Mouse (Mus musculus): ENCODE measurements around the gene Mup4.
"Not testable (repeated sequence)": the region's sequence is repeated elsewhere in the genome, so short reads cannot be mapped to it uniquely, and the experiment has no call there.

The Mup4 gene

DNA sequence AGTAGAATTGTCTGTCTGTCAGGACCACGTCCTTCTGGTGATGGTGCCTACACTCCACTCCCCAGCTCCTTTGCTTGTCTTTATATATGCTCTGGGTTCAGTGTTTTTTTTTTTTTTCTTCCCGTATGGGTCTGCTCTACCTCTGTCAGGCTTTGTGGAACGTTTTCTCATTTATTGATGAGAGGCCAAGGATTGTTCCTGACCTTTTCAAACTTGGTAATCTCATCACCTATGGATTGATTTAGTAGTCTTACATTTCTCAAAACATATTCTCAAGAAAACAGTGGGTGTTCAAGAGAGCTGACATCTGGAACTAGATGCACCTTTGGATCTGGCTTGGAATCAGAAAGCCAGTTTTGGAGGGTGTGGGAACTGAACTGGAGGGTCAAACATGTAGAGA is at the start of gene Mup4:
TSS of gene Mup4 (minus strand) at position 101 of the 400 bp plus-strand sequence.
- DNase-seq, result no peak

DNA sequence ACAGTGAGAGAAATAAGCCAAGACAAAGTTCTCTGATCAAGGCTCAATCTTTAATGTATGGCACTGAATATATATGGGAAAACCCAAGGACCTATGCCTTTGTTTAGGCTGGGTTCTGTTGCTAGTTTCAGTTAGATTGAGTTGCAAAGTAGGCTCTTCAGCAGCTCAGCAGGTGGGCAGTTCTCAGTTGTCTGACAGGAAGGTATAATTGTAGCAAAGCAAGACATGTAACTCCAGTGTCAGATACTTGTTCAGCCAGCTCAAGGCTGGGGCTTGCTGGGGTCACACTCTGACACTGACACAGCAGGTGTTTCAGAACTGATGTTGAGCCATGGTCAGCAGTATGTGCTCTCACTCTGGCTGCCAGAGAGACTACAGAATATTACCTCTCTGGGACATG is 37.4 kb upstream of the Mup4 start:
- DNase-seq, result not testable (repeated sequence)

DNA sequence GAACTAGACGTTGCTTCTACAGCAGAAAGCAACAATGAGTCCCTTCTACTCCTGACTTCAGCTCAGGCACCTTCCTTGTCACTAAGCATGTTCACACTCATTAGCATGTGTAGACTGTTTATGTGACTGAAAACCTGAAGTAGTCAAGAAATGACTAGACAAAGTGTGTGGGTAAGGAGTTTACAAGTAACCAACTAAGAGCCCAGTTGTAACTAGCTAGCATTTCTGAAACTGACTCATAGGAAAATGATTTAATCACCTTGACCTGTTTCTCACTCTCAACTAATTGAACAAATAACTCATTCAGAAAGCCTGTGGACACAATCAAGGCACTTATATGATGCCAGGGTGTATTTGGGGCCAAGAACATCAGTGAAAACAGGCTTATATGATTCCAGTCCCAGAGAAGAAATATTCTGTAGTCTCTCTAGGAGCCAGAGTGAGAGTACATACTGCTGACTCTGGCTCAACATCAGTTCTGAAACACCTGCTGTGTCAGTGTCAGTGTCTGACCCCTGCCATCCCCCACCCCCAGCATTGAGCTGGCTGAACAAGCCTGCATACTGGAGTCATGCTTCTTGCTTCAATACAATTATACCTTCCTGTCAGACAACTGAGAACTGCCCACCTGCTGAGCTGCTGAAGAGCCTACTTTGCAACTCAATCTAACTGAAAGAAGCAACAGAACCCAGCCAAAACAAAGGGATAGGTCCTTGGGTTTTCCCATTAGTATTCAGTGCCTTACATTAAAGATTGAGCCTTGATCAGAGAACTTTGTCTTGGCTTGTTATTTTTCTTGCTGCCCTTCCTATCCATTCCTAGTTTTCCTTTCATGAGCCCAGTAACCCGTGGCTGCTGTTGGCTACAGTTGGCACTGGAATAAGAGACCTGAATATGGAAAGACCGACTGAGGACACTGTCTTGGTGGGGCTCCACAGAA is 3.2 kb upstream of the Mup4 start, which contains the start of gene Mup6:
TSS of gene Mup6 (plus strand) at position 890 of the 940 bp plus-strand sequence.
- DNase-seq, result no peak

DNA sequence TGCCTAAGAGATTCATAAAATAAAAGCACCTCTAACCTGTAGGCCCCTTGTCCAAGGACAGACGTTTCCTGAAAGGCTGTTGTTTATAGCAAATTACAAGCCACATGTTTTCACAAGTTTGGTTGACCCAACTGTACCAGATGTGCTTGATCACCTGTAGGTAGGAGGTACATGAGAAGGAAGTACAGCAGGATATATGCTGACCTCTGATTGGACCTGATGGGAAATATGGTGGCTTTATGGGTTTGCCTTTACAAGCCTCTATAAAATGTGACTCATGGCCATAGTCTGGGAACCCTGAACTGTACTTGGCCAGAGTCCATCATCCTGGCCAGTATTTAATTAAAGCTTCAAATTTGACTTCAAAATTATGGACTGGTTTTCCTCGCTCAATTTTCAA is 23.0 kb downstream of the Mup4 start:
- DNase-seq, result peak; percentile 51

DNA sequence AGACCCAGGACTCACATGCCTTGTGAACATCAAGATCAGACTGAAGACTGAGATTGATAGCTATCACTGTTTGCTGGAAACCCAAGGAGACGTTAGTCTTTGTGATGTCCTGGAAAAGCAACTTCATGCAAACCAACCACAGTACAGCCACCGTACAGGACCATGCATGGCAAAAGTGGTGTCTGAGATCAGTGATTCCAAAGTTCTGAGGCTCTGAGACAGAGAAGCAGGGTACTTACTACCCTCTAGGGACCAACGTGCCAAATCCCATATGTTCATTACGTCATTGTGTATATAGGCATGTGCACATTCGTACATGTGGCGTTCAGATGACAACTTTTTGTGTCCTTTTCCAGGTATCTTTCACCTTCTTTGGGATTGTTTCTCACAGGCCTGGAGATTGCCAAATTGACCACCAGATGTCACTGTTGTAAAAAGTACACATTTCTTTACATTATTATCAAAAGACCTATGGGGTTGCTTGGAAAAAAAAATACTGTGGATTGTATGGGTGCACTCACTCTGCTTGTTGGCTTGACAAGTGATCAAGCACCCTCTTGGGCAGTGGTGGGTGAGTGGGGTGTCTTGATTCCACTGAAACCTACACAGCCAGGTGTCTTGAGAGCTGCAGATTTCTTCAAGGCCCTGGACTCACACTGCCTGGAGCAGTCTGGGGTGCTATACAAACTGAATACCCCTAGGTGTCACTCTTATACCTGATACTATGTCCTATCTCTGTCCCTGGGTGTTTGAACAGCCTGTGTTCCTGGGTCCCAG is 27.8 kb downstream of the Mup4 start:
- peak; percentile 56 for DNase-seq

DNA sequence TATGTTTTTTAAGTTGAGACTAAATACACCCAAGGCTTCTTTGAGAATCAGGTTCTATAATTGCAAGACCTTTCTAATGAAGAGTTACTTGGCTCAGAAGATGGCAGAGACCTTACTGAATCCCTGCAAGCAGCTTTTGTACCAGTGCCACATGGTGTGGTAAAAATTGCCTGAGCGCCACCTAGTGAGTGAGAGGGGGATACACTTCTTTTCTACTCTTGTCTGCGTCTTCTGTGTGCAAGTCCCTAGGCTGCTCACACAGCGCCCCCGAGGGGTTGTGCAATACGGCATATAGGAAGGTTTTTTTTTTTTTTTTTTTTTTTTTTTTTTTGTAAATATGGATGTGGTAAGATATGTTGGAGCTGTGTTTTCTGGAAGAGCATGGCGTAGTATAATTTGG is 32.2 kb downstream of the Mup4 start:
- DNase-seq, result peak; percentile 92

- peak; percentile 55 for DNase-seq
These were observed 32.8 kb downstream of the Mup4 start for GRCm38 (mm10) chr4:59927666-59928065.

DNA sequence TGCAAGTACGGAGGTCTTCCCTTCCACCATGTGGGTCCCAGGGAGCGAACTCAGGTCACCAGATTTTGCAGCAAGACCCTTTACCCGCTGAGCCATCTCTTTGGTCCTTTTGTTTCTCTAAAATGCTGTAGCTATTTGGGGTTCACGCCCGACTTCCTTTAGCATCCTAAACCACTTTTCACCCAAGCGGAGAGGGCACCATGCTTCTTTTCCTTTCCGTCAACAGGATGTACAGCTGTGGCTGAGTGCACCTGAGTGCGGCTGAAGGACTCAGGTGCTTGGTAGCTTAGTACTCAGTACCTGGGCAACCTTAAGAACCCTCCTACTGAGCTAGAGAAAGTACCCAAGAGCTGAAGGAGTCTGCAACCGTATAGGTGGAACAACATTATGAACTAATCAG is 35.4 kb downstream of the Mup4 start:
- no peak for DNase-seq

- no peak for DNase-seq
These were observed 42.5 kb downstream of the Mup4 start for GRCm38 (mm10) chr4:59917966-59918365.

- DNase-seq, result no peak
These were observed 45.7 kb downstream of the Mup4 start, which contains the start of gene Slc46a2 for GRCm38 (mm10) chr4:59914608-59915403. TSS of gene Slc46a2 (minus strand) at chr4:59915056.

DNA sequence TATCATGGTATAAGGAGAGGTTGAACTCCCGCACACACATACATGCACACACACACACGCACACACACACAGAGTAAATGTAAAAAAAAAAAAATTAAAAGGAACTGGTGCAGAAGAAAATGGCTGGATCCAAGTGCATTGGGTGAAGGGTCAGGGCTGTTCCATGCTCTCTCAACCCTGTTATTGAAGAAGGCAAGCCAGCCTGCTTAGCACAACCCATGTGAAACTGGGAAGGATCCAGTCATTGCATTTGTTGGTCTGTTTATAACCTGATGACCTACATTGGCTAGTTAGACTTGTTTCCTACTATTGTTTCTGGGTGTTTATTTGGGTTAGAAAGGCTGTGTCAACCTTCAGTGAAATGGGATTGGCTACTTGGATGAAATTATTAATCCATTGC is 51.7 kb downstream of the Mup4 start:
- no peak for DNase-seq

DNA sequence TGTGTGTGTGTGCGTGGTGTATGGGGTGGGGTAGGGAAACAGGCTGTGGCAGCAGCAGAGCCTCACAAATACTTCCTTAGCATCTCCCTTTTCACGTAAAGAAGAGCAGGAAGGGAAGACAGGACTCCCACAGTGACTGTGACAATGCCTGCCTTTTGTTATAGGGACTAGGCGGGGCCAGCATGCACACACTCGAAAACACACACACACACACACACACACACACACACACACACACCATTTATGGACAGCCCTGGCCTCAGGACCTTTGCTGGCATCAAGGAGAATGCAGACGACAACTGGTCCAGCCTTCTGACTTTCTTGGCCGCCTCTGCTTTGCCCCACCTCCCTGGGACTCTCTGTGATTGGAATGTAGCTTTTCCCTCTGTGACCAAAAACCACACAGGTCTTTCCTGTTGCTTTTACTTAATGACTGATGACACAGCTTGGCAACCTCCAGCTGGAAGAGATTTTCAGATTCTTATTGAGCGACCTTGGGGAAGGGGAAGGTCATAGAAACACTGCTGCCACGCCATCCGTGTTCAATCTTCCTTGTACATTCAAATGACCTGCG is 52.8 kb downstream of the Mup4 start:
- no peak for DNase-seq

GRCm38 (mm10) chr4:59907092-59907491 is 53.4 kb downstream of the Mup4 start:
- no peak for DNase-seq

All from heart, adult 11 months (tissue).